Mouse (Mus musculus): ENCODE data around the gene Olfr222.
"Not testable (repeated sequence)": the region's sequence is repeated elsewhere in the genome, so short reads cannot be mapped to it uniquely, and the experiment has no call there.

Gene Olfr222

GRCm38 (mm10) chr11:59576135-59576534, at the start of gene Olfr222:
Olfr222 (minus strand) TSS chr11:59576235.
- DNase-seq (ENCODE audit: low spot score), result not testable (repeated sequence)

GRCm38 (mm10) chr11:59624017-59624630, 48.1 kb upstream of the Olfr222 start:
- DNase-seq (ENCODE audit: low spot score), result peak; percentile 32

- DNase-seq (ENCODE audit: low spot score), result no peak
These were observed 46.2 kb upstream of the Olfr222 start for GRCm38 (mm10) chr11:59622214-59622613.

GRCm38 (mm10) chr11:59616986-59617385, 41.0 kb upstream of the Olfr222 start:
- not testable (repeated sequence) for DNase-seq (ENCODE audit: low spot score)

- no peak for DNase-seq (ENCODE audit: low spot score)
These were observed 38.1 kb upstream of the Olfr222 start for GRCm38 (mm10) chr11:59614120-59614519.

- no peak for DNase-seq (ENCODE audit: low spot score)
These were observed 35.6 kb upstream of the Olfr222 start for GRCm38 (mm10) chr11:59611646-59612045.

GRCm38 (mm10) chr11:59602287-59602686, 26.3 kb upstream of the Olfr222 start:
- DNase-seq (ENCODE audit: low spot score), result no peak

- no peak for DNase-seq (ENCODE audit: low spot score)
These were observed 24.8 kb upstream of the Olfr222 start for GRCm38 (mm10) chr11:59600872-59601271.

- no peak for DNase-seq (ENCODE audit: low spot score)
These were observed 23.2 kb upstream of the Olfr222 start for GRCm38 (mm10) chr11:59599211-59599610.

- no peak for DNase-seq (ENCODE audit: low spot score)
These were observed 20.9 kb upstream of the Olfr222 start for GRCm38 (mm10) chr11:59596950-59597349.

GRCm38 (mm10) chr11:59596091-59596490, 20.1 kb upstream of the Olfr222 start:
- DNase-seq (ENCODE audit: low spot score), result no peak

- DNase-seq (ENCODE audit: low spot score), result no peak
These were observed 17.2 kb upstream of the Olfr222 start, which contains the start of gene Olfr223 for GRCm38 (mm10) chr11:59593189-59593588. Olfr223 (minus strand) TSS chr11:59593289.

GRCm38 (mm10) chr11:59589496-59589895, 13.5 kb upstream of the Olfr222 start:
- no peak for DNase-seq (ENCODE audit: low spot score)

GRCm38 (mm10) chr11:59584539-59584938, 8.5 kb upstream of the Olfr222 start:
- DNase-seq (ENCODE audit: low spot score), result peak; percentile 9

GRCm38 (mm10) chr11:59575726-59576125, 309 bp downstream of the Olfr222 start:
- DNase-seq (ENCODE audit: low spot score), result no peak

GRCm38 (mm10) chr11:59569306-59569705, 6.7 kb downstream of the Olfr222 start:
- DNase-seq (ENCODE audit: low spot score), result no peak

- no peak for DNase-seq (ENCODE audit: low spot score)
These were observed 13.2 kb downstream of the Olfr222 start for GRCm38 (mm10) chr11:59562837-59563236.

GRCm38 (mm10) chr11:59562336-59562735, 13.7 kb downstream of the Olfr222 start:
- no peak for DNase-seq (ENCODE audit: low spot score)

GRCm38 (mm10) chr11:59560906-59561305, 15.1 kb downstream of the Olfr222 start:
- DNase-seq (ENCODE audit: low spot score), result no peak

- no peak for DNase-seq (ENCODE audit: low spot score)
These were observed 21.5 kb downstream of the Olfr222 start for GRCm38 (mm10) chr11:59554535-59554934.

GRCm38 (mm10) chr11:59554127-59554526, 21.9 kb downstream of the Olfr222 start:
- no peak for DNase-seq (ENCODE audit: low spot score)

- no peak for DNase-seq (ENCODE audit: low spot score)
These were observed 32.0 kb downstream of the Olfr222 start for GRCm38 (mm10) chr11:59544005-59544404.

- no peak for DNase-seq (ENCODE audit: low spot score)
These were observed 32.7 kb downstream of the Olfr222 start for GRCm38 (mm10) chr11:59543376-59543775.

GRCm38 (mm10) chr11:59542442-59542841, 33.6 kb downstream of the Olfr222 start:
- DNase-seq (ENCODE audit: low spot score), result no peak
